Mouse (Mus musculus) stomach, postnatal 0 days (tissue): ENCODE measurements at regions not wholly inside any gene's neighbourhood (a gene's known extent, or its start where the extent isn't known, plus 50 kb on each side); places are given as distances from the start of the nearest gene placed in this dataset.

ENCODE experiments used
- CTCF ChIP-seq: IDR thresholded peaks from 2 replicates; pipeline ENCODE4 v1.5.1; 2016; ENCODE audit warnings: antibody characterized with exemption, low read depth, mild to moderate bottlenecking, moderate library complexity
- EP300 ChIP-seq: optimal IDR thresholded peaks from 2 replicates; pipeline ENCODE3; 2016; ENCODE audit warnings: antibody characterized with exemption

DNA sequence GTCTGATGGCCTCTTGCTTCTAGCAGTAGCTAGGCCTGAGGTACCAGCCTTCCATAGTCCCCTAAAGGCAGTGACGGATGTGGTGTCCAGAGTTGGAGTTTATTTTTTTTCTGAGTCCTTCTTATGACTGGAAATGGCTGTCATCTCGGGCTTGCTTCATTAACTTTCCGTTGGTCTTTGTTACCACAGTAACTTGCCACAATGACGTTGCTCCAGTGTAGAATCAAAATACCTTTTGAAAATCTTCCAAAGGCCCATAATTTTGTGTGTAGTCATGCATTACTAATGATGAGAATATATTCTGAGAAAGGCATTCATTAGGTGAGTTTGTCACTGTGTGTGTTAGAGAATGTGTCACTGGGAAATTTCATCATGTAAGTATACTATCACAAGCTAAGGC is 108.4 kb upstream of the Sgk1 start:
- TF ChIP-seq CTCF = no peak
- no peak for TF ChIP-seq EP300
